Mouse (Mus musculus): ENCODE measurements around the gene Mtch1.

DNA sequence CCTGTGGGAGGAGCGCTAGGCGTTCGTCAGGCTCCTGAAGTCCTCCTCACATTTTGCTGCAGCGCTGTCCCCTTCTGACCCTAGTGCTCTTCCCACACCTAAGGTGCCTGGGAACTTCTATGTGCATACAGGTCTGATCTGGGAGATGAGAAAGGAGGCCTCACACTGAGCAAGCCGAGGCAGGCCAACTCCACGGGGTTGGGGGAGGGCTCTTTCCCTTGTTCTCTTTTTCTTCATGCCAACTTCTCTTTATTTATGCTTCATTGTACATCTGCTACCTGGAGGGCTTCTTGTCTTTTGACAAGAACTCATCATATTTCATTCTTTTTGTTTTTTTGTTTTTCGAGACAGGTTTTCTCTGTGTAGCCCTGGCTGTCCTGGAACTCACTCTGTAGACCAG, 55.9 kb downstream of the Mtch1 start:
- TF ChIP-seq CTCF (IDR thresholded peaks at IDR 0.05; ENCODE audit: low read depth, low read length), result no peak
- TF ChIP-seq POLR2A (IDR thresholded peaks at IDR 0.05; ENCODE audit: borderline replicate concordance, low read depth, low read length), result no peak
